ENCODE assay signal across 8 mouse cellular contexts in the genomic region with DNA sequence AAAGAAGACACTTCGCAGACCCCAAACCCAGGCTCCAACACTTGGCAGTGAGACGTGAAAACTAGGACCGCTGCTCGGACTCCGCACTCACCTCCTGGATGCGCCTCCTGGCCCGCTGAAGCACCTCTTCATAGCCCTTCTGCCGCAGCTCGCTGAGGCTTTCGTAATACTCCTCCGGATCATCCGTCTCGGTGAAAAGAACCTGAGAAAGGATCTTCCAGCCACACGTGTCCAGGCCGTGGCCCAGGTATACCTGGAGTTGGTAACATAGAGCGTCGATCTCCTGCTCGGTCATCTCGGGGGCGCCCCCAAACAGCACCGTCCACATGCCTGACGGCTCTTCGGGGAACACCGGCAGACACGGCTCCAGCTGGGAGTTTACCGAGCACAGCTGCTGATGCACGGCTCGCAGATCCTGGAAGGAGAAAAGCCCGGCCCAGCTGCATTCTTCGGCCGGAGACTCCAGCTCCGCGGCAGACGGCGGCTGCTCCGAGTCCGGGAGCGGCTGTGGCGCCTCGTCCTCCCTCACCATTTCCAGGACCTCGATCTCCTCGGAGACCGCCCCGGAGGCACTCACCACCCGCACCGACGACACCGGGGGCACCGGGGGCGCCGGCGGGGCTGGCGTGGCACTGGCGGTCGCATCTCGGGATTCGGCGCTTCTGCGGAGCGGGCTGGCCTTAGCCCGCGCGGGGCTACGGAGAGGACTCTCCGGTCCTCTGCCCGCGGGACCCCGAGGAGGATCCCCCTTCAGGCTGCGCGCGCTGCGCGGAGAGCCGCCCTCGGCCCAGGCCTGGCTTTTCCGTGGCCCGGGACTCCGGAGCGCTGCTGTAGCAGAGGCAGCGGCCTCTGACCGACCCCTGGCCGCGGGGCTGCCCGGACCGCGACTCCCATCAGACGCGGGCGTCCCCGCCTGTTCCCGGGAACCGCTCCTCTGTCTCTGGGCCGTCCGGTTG. TPM values are rescaled to one million over a fixed set of nuclear protein-coding genes. Genes with fewer than 3 reads are reported as not detected.
DNase-seq lines count a peak whose midpoint lies in the region; ATAC-seq and TF ChIP-seq lines count a peak whose summit lies in the region.

No protein-coding gene starts in this region.

- peak overlapping the region; percentile 96 for H3K9ac ChIP-seq in embryonic facial prominence, embryonic 12.5 days
- H3K9ac ChIP-seq in heart, adult 2 months (ENCODE audit: low read depth, low read length): peak overlapping the region; percentile 84
- peak overlapping the region; percentile 98 for H3K9ac ChIP-seq in liver, embryonic 12.5 days

- peak; percentile 78 for DNase-seq in A20 (ENCODE audit: low read depth, low spot score)
- peak; percentile 44 for DNase-seq in adrenal gland, postnatal 25 days
- DNase-seq in heart, adult 2 months: peak; percentile 49 to 68
- DNase-seq in kidney, adult 2 months: peak; percentile 46
- peak; percentile 60 to 85 for DNase-seq in spleen, postnatal 4 days (ENCODE audit: low spot score in 2 of 2)

- no peak for TF ChIP-seq POLR2A in heart, adult 2 months (IDR thresholded peaks at IDR 0.05; ENCODE audit: insufficient read depth, low read depth, low read length)
- TF ChIP-seq POLR2A in kidney, adult 2 months (IDR thresholded peaks at IDR 0.05; ENCODE audit: low read depth, low read length): no peak
- TF ChIP-seq POLR2A in myocyte (IDR thresholded peaks at IDR 0.05; ENCODE audit: insufficient read length, low read depth): no peak

- H3K4me1 ChIP-seq in embryonic facial prominence, embryonic 12.5 days: peaks cover 9% of the 10 kb centered on the region
- H3K4me1 ChIP-seq in heart, adult 2 months (ENCODE audit: control insufficient read depth, insufficient read depth, low read length): peaks cover 8% of the 10 kb centered on the region
- H3K4me1 ChIP-seq in kidney, adult 2 months (ENCODE audit: control insufficient read depth, insufficient read depth, low read length): peaks cover 7% of the 10 kb centered on the region
- H3K4me1 ChIP-seq in liver, embryonic 12.5 days: peaks cover 39% of the 10 kb centered on the region

- no peaks in the 10 kb centered on the region for H3K36me3 ChIP-seq in embryonic facial prominence, embryonic 12.5 days
- peaks cover 28% of the 10 kb centered on the region for H3K36me3 ChIP-seq in heart, adult 2 months (ENCODE audit: control insufficient read depth, insufficient read depth, low read length)
- no peaks in the 10 kb centered on the region for H3K36me3 ChIP-seq in kidney, adult 2 months (ENCODE audit: control insufficient read depth, insufficient read depth, low read length)
- peaks cover 19% of the 10 kb centered on the region for H3K36me3 ChIP-seq in liver, embryonic 12.5 days
- H3K36me3 ChIP-seq in myocyte (ENCODE audit: control insufficient read depth, insufficient read depth): no peaks in the 10 kb centered on the region

- no peak for TF ChIP-seq EP300 in heart, adult 2 months (IDR thresholded peaks at IDR 0.05; ENCODE audit: insufficient read depth, low read depth, low read length)

- peak overlapping the region; percentile 70 for H3K4me2 ChIP-seq in embryonic facial prominence, embryonic 12.5 days (replicated peaks)
- H3K4me2 ChIP-seq in liver, embryonic 12.5 days: peak overlapping the region; percentile 89
- peak overlapping the region; percentile 89 for H3K4me2 ChIP-seq in myocyte (ENCODE audit: low read depth)

- no peak for TF ChIP-seq CTCF in heart, adult 2 months (IDR thresholded peaks at IDR 0.05)
- no peak for TF ChIP-seq CTCF in kidney, adult 2 months (conservative IDR thresholded peaks at IDR 0.05; ENCODE audit: insufficient read depth, insufficient read length, low read depth, low read length)

- H3K27me3 ChIP-seq in embryonic facial prominence, embryonic 12.5 days: no peaks in the 10 kb centered on the region
- no peaks in the 10 kb centered on the region for H3K27me3 ChIP-seq in heart, adult 2 months (ENCODE audit: control insufficient read depth, insufficient read depth, low read length)
- no peaks in the 10 kb centered on the region for H3K27me3 ChIP-seq in kidney, adult 2 months (replicated peaks; ENCODE audit: control insufficient read depth, insufficient read depth, low read length)
- no peaks in the 10 kb centered on the region for H3K27me3 ChIP-seq in liver, embryonic 12.5 days (replicated peaks)
- no peaks in the 10 kb centered on the region for H3K27me3 ChIP-seq in myocyte (ENCODE audit: control insufficient read depth, insufficient read depth, insufficient read length)

- intact Hi-C loops in heart, adult 2 months (cut with DNase I): loop anchor here (1.0 to 5.0 kb wide), 3 partner anchors 195 to 356 kb away; partner anchors contain the start of genes Cmya5 and Tent2

- peak overlapping the region; percentile 94 for H3K27ac ChIP-seq in embryonic facial prominence, embryonic 12.5 days
- H3K27ac ChIP-seq in heart, adult 2 months: peak overlapping the region; percentile 93
- H3K27ac ChIP-seq in kidney, adult 2 months (ENCODE audit: insufficient read depth, low read depth, low read length): peak overlapping the region; percentile 79
- peak overlapping the region; percentile 95 for H3K27ac ChIP-seq in liver, embryonic 12.5 days

- peak overlapping the region; percentile 98 for H3K4me3 ChIP-seq in embryonic facial prominence, embryonic 12.5 days
- H3K4me3 ChIP-seq in heart, adult 2 months: peak overlapping the region; percentile 86
- peak overlapping the region; percentile 90 for H3K4me3 ChIP-seq in kidney, adult 2 months (ENCODE audit: insufficient read depth, low read depth, low read length)
- H3K4me3 ChIP-seq in liver, embryonic 12.5 days: peak overlapping the region; percentile 93
- peak overlapping the region; percentile 69 for H3K4me3 ChIP-seq in myocyte

- H3K79me2 ChIP-seq in heart, adult 2 months (replicated peaks; ENCODE audit: control insufficient read depth, insufficient read depth, low read length): peaks cover 10% of the 10 kb centered on the region
- peaks cover 27% of the 10 kb centered on the region for H3K79me2 ChIP-seq in myocyte (ENCODE audit: control insufficient read depth, insufficient read depth)

- H3ac ChIP-seq in myocyte (ENCODE audit: control insufficient read depth, insufficient read length): peak overlapping the region; percentile 34

- ATAC-seq in embryonic facial prominence, embryonic 12.5 days (ENCODE audit: insufficient number of reproducible peaks, insufficient read depth, low FRiP score, low TSS enrichment): peak; percentile 47
- ATAC-seq in liver, embryonic 12.5 days: peak; percentile 57

- no peaks in the 10 kb centered on the region for H3K9me3 ChIP-seq in embryonic facial prominence, embryonic 12.5 days
- H3K9me3 ChIP-seq in liver, embryonic 12.5 days (replicated peaks): no peaks in the 10 kb centered on the region

- under 1% methylated on average over 94 of the region's 94 CpGs for WGBS in embryonic facial prominence, embryonic 12.5 days
- under 1% methylated on average over 94 of the region's 94 CpGs for whole genome bisulfite sequencing in heart, adult 2 months
- WGBS in kidney, adult 2 months: under 1% methylated on average over 94 of the region's 94 CpGs
- under 1% methylated on average over 94 of the region's 94 CpGs for WGBS in liver, embryonic 12.5 days (ENCODE audit: insufficient replicate concordance)

TF ChIP-seq in myocyte, 11 proteins besides CTCF, POLR2A, EP300 and RAD21:
- TF ChIP-seq MAX (IDR thresholded peaks at IDR 0.05; ENCODE audit: low read depth): no peak
- no peak for TF ChIP-seq USF1 (IDR thresholded peaks at IDR 0.05; ENCODE audit: low read depth)
- TF ChIP-seq MYOD1 (IDR thresholded peaks at IDR 0.05; ENCODE audit: control insufficient read depth in 1 of 3, insufficient read length in 2 of 3, low read depth in 2 of 3): peak in 1 of 3 experiments; percentile 31
- TF ChIP-seq CEBPB (IDR thresholded peaks at IDR 0.05; ENCODE audit: insufficient read depth, poor library complexity, severe bottlenecking): no peak
- TF ChIP-seq TCF12 (IDR thresholded peaks at IDR 0.05; ENCODE audit: insufficient read depth, poor library complexity, severe bottlenecking): no peak
- TF ChIP-seq MYOG (IDR thresholded peaks at IDR 0.05; ENCODE audit: control insufficient read depth in 1 of 3, insufficient read depth in 1 of 3, insufficient read length in 2 of 3, low read depth in 2 of 3): peak in 1 of 3 experiments; percentile 25

RNA-seq across cellular contexts. Expression of gene Jmy, which starts 1.1 kb away (rescaled TPM):
- total RNA-seq in adrenal gland, postnatal 25 days (2021): 45.0 and 54.6 TPM in 2 replicates
- polyA plus RNA-seq in embryonic facial prominence, embryonic 12.5 days (2016; fragmentation: Nextera tagmentation; extraction: Ambion mirVana): 10.8 and 13.5 TPM in 2 replicates
- total RNA-seq in heart, adult 2 months (2021): 10 to 100 TPM; 41.0 to 50.7 TPM
- polyA plus RNA-seq in heart, adult 2 months (2012; rRNA removed): 6.4 and 13.1 TPM in 2 replicates
- 7.0 and 7.9 TPM in 2 replicates for polyA plus RNA-seq in kidney, adult 2 months (2012; rRNA removed)
- polyA plus RNA-seq in liver, embryonic 12.5 days (2016; fragmentation: Nextera tagmentation; extraction: Ambion mirVana): 6.7 and 8.9 TPM in 2 replicates
- polyA plus RNA-seq in myocyte (2012; fragmentation: generic; extraction: Trizol): 4.1 TPM

Comparison
In these comparisons a context has a peak if more than half of its experiments do, and no peak if none do; other contexts are left out.
1. Peak in every context shown above with its lines: DNase-seq, ATAC-seq, H3K4me3 ChIP-seq and H3K27ac ChIP-seq.